Mouse (Mus musculus): Measurements from ENCODE around the gene Ptgfrn. TPM values are rescaled to one million over a fixed set of nuclear protein-coding genes. Genes with fewer than 3 reads are reported as not detected.

The Ptgfrn gene
- total RNA-seq (2017) = not detected in 2 replicates

DNA sequence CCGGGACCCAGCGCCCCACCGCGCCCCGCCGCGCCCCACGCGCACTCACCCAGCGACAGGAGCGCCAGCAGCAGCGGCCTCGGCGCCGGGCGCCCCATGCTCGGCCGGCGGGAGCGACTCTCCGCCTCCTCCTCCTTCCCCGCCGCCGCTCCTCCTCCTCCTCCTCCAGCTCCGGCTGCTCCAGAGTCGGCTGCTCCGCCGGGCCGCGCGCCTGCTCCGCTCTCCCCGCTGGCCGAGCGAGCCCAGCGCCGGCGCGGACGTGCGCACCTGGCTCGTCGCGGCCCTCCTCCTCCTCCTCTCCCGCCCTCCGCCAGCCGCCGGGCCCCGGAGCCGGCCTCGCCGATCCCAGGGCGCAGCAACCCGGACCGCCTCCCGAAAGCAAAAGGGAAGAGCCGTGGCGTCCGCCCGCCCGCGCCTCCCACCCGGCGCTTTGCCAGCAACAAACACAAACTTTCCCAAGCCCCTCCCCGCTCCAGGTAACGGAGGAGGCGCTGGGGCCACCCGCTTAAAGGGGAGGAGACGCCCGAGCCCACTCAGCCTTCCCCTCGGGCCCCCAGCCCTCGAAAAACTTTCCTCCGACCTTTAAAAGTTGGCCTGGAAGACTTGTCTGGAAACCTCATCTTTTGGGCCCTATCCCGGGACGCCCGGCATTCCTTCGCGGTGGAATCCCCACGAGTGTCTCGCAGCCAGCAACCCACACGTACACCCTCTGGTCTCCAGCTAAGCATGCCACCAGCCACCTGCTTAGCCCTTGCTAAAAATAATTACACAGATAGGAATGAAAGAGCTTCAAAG lies at the start of gene Ptgfrn:
Gene Ptgfrn, minus strand, starts transcription at position 236 of the 795 bp plus-strand sequence.
- ATAC-seq (replicated peaks; ENCODE audit: low read depth, poor library complexity, severe bottlenecking) = no peak; the same call in 1 of the 2 replicates

- ATAC-seq (replicated peaks; ENCODE audit: low read depth, poor library complexity, severe bottlenecking) = no peak
Measured at GRCm38 (mm10) chr3:101159701-101160100, 49.6 kb upstream of the Ptgfrn start.

- ATAC-seq (replicated peaks; ENCODE audit: low read depth, poor library complexity, severe bottlenecking) = no peak
Measured at GRCm38 (mm10) chr3:101154067-101154466, 44.0 kb upstream of the Ptgfrn start.

GRCm38 (mm10) chr3:101153341-101153740 lies 43.3 kb upstream of the Ptgfrn start:
- ATAC-seq (replicated peaks; ENCODE audit: low read depth, poor library complexity, severe bottlenecking) = no peak

DNA sequence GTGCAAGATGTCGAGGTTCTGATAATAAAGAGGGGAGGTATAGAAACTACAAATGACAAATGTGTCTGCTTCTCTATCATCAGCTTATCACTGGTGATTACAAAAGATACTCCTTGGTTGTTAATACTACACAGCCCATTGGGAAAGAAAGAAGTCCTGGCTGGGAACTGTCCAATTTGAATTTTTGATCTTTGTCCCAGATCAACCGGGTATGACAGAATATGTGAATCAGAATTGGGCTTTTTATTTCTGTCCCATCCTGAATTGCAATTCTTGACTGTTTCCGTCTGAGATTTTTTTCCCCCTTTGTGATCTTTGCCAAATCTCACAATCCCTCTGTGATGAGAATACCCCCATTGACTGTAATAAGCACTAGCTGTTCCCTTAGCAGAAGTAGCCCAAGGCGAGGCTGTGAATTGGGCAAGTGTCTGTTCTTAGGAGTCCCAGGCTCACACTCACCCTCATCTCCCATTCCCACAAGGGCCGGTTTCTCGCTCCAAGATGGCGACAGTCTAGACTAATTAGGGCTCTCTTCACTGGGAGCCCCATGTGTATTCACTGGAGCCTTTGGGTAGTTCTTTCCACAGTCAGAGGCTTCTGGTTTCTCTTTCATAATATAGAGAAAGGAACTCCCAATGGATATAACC lies 36.2 kb upstream of the Ptgfrn start:
- ATAC-seq (replicated peaks; ENCODE audit: low read depth, poor library complexity, severe bottlenecking) = no peak

DNA sequence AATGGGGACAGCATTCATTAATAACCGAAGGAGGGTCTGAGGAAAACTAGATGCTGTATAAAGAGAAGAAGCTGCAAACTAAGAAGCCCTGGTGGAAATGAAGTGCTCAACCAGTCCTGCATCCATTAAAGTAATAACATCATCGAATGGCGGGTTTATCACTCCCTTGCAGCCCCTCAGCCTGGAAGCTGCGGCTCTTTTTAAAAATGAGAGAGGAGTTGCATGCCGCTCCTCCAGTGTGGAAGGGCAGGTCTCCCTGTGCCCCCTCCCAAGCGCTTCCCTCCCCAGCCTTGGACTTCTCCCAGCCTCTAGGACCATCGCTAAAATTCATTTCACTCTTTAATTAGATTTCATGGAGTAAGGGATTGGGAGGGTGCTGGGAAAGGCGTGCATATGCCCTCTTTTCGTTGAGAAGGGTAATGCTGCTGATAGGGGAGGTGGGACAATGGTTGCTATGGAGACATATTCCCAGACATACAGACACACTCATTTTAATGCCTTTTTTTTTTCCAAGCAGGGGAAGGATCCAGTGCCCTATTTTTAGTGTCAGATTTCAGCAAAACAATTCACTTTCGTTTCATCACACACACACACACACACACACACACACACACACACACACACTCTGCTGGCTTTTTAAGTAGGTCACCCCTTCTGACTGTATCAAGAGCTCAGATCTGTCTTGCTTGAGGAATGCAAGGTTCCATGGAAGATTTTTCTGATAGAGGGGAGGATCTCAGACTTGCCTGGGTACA lies 35.4 kb upstream of the Ptgfrn start:
- no peak for ATAC-seq (replicated peaks; ENCODE audit: low read depth, poor library complexity, severe bottlenecking)

DNA sequence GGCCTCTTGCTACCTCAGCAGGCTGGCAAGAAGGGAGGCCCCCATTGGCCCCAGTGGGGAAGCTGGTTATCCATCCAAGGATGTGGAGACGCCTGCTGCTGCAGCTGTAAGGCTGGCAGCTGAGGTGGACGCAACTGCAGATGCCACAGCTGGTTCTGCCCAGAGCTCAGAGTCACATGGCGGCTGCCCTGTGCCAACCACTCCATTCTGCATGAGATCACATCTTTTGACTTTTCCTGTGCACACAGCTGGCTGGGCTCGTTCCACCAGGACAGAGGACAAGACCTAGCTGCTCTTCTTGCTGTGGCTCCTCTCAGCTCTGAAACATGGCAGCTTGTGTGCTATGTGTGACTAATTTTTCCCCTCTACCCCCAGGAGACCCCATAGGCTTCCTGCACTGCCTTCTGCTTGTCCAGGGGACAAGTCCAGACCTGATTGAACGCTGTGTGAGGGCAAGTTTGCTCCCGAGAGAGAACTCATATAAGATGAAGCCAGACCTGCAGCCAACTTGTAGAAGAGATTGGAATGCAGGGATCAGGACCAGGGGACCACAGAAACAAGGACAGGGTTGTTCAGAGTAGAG lies 34.4 kb upstream of the Ptgfrn start:
- ATAC-seq (replicated peaks; ENCODE audit: low read depth, poor library complexity, severe bottlenecking) = no peak

DNA sequence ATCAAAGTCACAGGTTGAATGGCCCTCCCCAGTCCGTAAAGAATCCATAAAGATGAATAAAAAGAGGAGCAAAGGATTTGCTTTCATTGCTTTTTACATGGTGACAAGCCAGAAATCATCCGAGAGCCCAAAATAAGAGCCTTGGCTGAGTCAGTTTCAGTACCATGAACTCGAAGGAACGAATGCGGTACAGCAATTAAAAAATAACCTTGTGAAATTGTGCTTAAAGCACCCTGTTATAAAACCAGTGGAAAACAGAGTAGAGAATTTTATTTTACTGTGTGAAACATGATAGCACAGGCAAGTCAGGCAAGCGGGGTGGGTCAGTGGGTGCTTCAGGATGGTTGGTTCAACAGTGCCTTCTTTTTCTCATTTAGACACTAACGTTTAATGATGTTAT lies 33.4 kb upstream of the Ptgfrn start:
- ATAC-seq (replicated peaks; ENCODE audit: low read depth, poor library complexity, severe bottlenecking) = no peak

DNA sequence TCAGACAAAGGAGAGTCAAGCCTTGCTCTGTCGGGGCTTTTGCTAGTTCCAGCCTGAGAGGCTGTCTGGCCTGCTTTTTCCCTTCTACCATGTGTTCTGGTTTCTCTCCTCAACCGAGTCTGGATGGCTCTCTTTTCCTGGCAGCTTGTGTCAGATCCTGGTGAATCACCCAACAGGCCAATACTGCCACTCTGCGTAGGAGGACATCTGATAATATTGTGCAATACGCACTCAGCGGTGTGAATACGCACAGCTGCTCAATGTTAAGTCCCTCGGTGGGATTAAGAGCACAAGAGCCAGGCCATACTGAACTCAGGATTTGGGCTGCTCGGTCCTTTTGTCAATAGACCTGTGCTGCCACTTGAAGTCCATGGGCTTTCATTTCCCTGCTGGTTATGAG lies 31.8 kb upstream of the Ptgfrn start:
- no peak for ATAC-seq (replicated peaks; ENCODE audit: low read depth, poor library complexity, severe bottlenecking)

DNA sequence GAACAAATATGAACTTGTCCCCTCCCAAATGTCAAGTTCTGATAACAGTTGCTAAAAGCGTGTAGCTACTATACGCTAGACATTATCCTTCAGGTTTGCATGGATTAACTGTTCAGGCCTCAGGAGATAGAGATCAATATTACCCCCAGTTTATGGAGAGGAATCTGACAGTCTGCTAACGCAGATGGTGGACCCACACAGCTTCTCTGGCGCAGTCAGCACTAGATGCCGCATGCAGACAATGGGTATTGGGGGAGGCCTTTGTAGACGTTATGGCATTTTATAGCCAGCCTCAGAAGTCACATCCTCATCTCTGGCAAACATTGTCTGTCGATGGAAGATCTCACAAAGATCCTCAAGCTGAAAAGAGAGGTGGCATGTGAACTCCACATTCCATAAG lies 29.9 kb upstream of the Ptgfrn start:
- no peak for ATAC-seq (replicated peaks; ENCODE audit: low read depth, poor library complexity, severe bottlenecking)

DNA sequence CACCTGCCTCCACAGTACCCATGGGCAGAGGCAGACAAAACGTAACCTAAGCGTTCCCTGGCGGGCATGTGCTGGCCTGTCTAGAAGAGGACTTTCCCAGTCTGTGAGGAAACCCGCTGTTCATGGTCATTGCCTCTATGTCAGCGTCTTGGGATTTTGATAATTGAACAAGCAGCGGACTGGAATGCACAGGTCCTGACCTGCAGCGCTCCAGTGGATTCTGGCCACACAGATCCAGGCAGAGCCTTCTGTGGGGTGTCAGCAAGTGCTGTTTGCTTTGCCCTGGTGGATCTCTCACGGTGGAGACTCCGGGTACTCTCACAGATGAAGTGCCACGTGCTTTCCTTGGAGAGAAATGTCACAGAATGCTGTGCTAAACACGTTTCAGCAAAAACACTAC lies 26.4 kb upstream of the Ptgfrn start:
- no peak for ATAC-seq (replicated peaks; ENCODE audit: low read depth, poor library complexity, severe bottlenecking)

- no peak for ATAC-seq (replicated peaks; ENCODE audit: low read depth, poor library complexity, severe bottlenecking)
Measured at GRCm38 (mm10) chr3:101134861-101135260, 24.8 kb upstream of the Ptgfrn start.

- no peak for ATAC-seq (replicated peaks; ENCODE audit: low read depth, poor library complexity, severe bottlenecking)
Measured at GRCm38 (mm10) chr3:101132981-101133380, 22.9 kb upstream of the Ptgfrn start.

DNA sequence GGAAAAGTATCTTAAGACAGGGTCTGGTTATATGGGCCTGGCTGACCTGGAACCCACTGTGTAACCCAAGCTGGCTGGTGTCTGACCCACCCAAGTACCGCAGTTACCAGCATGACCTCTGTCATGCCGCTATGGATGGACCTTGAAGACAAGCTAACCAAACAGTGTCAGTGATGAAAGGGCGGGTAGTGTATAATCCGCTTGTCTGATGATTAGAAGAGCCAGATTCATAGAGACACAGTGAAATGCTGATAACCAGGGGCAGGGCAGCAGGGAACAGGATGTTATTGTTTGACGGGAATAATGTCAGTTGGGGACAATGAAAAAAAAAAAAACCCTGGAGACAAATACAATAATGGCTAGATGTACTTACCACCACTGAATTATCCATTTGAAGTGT lies 21.7 kb upstream of the Ptgfrn start:
- ATAC-seq (replicated peaks; ENCODE audit: low read depth, poor library complexity, severe bottlenecking) = no peak

- ATAC-seq (replicated peaks; ENCODE audit: low read depth, poor library complexity, severe bottlenecking) = peak; percentile 75
Measured at GRCm38 (mm10) chr3:101130526-101130925, 20.4 kb upstream of the Ptgfrn start.

DNA sequence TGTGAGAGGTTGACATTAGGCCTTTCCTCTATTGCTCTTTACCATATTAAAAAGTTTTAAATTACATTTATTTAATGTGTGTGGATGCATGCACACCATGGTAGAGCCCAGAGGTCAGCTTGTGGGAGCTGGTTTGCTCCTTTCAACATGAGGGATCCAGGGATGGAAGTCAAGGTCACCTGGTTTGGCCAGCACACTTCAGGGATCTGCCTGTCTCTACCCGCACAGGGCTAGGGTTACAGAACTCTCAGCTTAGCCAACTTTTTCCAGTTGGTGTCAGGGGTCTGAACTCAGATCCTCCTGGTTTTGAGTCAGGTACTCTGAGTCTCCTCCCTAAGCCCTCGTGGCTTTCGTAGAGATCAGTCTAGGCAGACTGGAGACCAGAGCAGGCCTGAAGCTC lies 19.5 kb upstream of the Ptgfrn start:
- no peak for ATAC-seq (replicated peaks; ENCODE audit: low read depth, poor library complexity, severe bottlenecking)

DNA sequence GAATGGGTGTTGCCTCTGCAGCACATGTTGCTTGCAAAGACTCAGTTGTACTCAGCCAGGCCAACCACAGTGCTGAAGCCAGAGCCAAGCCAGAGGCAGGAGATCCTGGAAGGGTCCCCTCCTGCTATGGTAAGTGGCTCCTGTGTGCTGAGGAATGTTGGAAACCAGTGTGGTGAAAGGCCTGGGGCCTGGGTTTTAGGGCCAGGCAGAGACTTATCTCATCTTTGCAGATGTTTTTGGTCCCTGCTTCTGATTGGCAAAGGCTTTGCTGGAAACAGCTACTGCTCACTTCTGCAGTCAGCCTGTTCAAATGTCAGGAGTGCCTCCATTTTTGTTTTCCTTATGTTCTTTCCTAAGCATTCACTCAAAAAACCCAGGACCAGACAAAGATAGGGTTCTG lies 19.0 kb upstream of the Ptgfrn start:
- ATAC-seq (replicated peaks; ENCODE audit: low read depth, poor library complexity, severe bottlenecking) = peak; percentile 47; the same call in 1 of the 2 replicates

DNA sequence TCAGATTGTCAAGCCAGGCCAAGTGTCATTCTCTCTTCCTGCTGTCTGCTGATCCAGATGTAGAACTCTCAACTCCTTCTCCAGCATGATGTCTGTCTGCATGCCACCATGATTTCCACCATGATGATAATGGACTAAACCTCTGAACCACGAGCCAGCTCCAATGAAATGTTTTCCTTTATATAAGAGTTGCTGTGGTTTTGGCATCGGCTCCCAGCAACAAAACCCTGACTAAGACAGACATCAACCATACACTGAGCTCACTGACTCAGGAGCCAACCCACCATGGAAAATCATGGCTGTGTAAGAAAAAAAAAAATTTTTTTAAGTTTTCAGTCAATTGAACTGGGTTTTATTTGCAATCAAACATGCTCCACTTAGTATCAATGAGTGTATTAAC lies 17.7 kb upstream of the Ptgfrn start:
- no peak for ATAC-seq (replicated peaks; ENCODE audit: low read depth, poor library complexity, severe bottlenecking)

- no peak for ATAC-seq (replicated peaks; ENCODE audit: low read depth, poor library complexity, severe bottlenecking)
Measured at GRCm38 (mm10) chr3:101124716-101125115, 14.6 kb upstream of the Ptgfrn start.

GRCm38 (mm10) chr3:101122479-101122878 lies 12.4 kb upstream of the Ptgfrn start:
- ATAC-seq (replicated peaks; ENCODE audit: low read depth, poor library complexity, severe bottlenecking) = no peak

DNA sequence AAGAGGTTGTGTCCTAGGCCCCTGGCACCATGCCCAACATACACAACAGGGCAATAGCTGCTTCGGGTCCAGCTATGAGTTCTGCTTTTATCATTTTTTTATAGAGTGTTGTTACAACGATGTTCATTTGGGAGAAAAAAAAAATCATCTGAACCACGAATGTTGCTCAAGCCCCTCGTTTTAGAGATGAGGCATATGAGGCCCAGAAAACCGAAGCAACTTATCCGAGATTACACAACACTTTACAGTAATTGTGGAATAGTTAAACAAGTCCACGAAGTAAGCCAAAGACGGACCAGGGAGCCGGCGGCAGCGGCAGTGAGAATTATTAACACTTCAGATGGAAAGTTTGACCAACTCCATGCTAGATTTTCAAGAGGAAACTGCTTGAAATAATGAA lies 7.7 kb upstream of the Ptgfrn start:
- no peak for ATAC-seq (replicated peaks; ENCODE audit: low read depth, poor library complexity, severe bottlenecking)
